ENCODE assay signal across 9 mouse cellular contexts in the genomic region with DNA sequence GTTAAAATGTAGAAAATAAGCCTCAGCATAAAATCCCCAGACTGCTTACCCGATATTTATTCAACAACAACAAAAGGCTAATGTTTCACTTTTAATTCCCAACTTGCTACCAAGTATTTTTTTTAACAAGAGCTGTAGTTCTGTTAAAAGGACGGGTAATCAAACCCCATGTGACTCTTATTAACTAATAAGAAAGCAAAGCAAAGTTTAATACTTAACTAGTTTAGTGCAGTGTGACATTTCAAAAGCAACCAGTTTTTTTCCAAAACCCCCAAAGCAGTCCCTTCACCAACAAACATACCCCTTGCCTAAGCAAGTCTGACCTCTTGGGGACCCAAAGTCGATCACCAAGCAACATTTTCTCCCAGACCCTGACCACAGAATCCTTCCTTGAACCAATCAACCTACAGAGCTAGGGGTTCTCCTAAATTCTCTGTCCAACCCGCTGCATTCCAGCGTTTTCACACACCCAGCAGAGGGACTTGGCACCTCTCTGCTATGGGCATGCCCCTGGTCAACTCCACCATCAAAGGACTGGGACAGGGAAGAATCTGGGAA. TPM values are rescaled to one million over a fixed set of nuclear protein-coding genes. Genes with fewer than 3 reads are reported as not detected.
DNase-seq lines count a peak whose midpoint lies in the region; ATAC-seq lines count a peak whose summit lies in the region.
"Had no signal": no experiment of that assay in that cellular context is flagged by ENCODE, and none has a peak within 500 bp of the region (broad histone marks: within the 10 kb centered on the region; RNA-seq: fewer than 3 reads in every experiment).

No protein-coding gene starts in this region.

- H3K27me3 ChIP-seq in embryonic facial prominence, embryonic 13.5 days: peaks cover 32% of the 10 kb centered on the region
- peaks cover 14% of the 10 kb centered on the region for H3K27me3 ChIP-seq in kidney, embryonic 14.5 days (ENCODE audit: control insufficient read depth, insufficient read depth, low read length)
- H3K27me3 ChIP-seq in midbrain, embryonic 12.5 days: peaks cover 7% of the 10 kb centered on the region; the same call in 1 of the 2 replicates

- peak overlapping the region; percentile 80 for H3K9ac ChIP-seq in embryonic facial prominence, embryonic 13.5 days
- H3K9ac ChIP-seq in kidney, embryonic 14.5 days (ENCODE audit: low read depth, low read length): 0 out of 2 replicates have a peak overlapping the region, but pooled peaks have one; percentile 69
- peak overlapping the region; percentile 82 for H3K9ac ChIP-seq in midbrain, embryonic 12.5 days (replicated peaks)

- no peaks in the 10 kb centered on the region for H3K36me3 ChIP-seq in embryonic facial prominence, embryonic 13.5 days
- no peaks in the 10 kb centered on the region for H3K36me3 ChIP-seq in kidney, embryonic 14.5 days (ENCODE audit: control insufficient read depth, insufficient read depth, low read length)
- H3K36me3 ChIP-seq in midbrain, embryonic 12.5 days: no peaks in the 10 kb centered on the region

- peak; percentile 21; the same call in 1 of the 2 replicates for ATAC-seq in frontal cortex, adult (ENCODE audit: low TSS enrichment)
- ATAC-seq in embryonic facial prominence, embryonic 13.5 days (ENCODE audit: insufficient number of reproducible peaks, insufficient read depth, low FRiP score, low TSS enrichment, low read depth): no peak
- ATAC-seq in kidney, embryonic 14.5 days (ENCODE audit: low FRiP score, low TSS enrichment): no peak
- ATAC-seq in midbrain, embryonic 12.5 days (ENCODE audit: low FRiP score, low read depth): 0 out of 2 replicates have a peak, but pooled peaks have one; percentile 13

- no peak overlapping the region for H3K27ac ChIP-seq in embryonic facial prominence, embryonic 13.5 days
- no peak overlapping the region for H3K27ac ChIP-seq in kidney, embryonic 14.5 days (ENCODE audit: low read depth, low read length)
- no peak overlapping the region for H3K27ac ChIP-seq in midbrain, embryonic 12.5 days (replicated peaks)

- H3K4me1 ChIP-seq in embryonic facial prominence, embryonic 13.5 days: peaks cover 14% of the 10 kb centered on the region
- peaks cover 5% of the 10 kb centered on the region; the same call in 1 of the 2 replicates for H3K4me1 ChIP-seq in kidney, embryonic 14.5 days (ENCODE audit: control insufficient read depth, insufficient read depth, low read length)
- H3K4me1 ChIP-seq in midbrain, embryonic 12.5 days: peaks cover 15% of the 10 kb centered on the region; the same call in 1 of the 2 replicates

- 15% methylated on average over 5 of the region's 5 CpGs for WGBS in embryonic facial prominence, embryonic 13.5 days
- WGBS in kidney, embryonic 14.5 days: 22% methylated on average over 5 of the region's 5 CpGs
- 7% methylated on average over 5 of the region's 5 CpGs for WGBS in midbrain, embryonic 12.5 days

- DNase-seq in frontal cortex, postnatal 10 days (ENCODE audit: low spot score in 2 of 2): no peak
- DNase-seq in adrenal gland, postnatal 4 days (ENCODE audit: low spot score in 2 of 2): no peak
- DNase-seq in cerebellum, adult 9-10 months: no peak
- no peak for DNase-seq in adrenal gland, adult 2 months

- H3K9me3 ChIP-seq in embryonic facial prominence, embryonic 13.5 days: no peaks in the 10 kb centered on the region
- H3K9me3 ChIP-seq in kidney, embryonic 14.5 days (ENCODE audit: control insufficient read depth, low read length): no peaks in the 10 kb centered on the region
- no peaks in the 10 kb centered on the region for H3K9me3 ChIP-seq in midbrain, embryonic 12.5 days

- peak overlapping the region; percentile 65 for H3K4me3 ChIP-seq in embryonic facial prominence, embryonic 13.5 days
- H3K4me3 ChIP-seq in kidney, embryonic 14.5 days (ENCODE audit: low read length): peak overlapping the region; percentile 76
- peak overlapping the region; percentile 77 for H3K4me3 ChIP-seq in midbrain, embryonic 12.5 days

- H3K4me2 ChIP-seq in embryonic facial prominence, embryonic 13.5 days: peak overlapping the region; percentile 92
- peak overlapping the region; percentile 97 for H3K4me2 ChIP-seq in kidney, embryonic 14.5 days (replicated peaks; ENCODE audit: low read depth, low read length)
- peak overlapping the region; percentile 92 for H3K4me2 ChIP-seq in midbrain, embryonic 12.5 days (replicated peaks)

RNA-seq across cellular contexts. Expression of gene Prkaa2, which starts 1.0 kb away (rescaled TPM):
- 1.5 and 1.7 TPM in 2 replicates for polyA plus RNA-seq in embryonic facial prominence, embryonic 13.5 days (2015; fragmentation: Nextera tagmentation; extraction: Ambion mirVana)
- polyA plus RNA-seq in kidney, embryonic 14.5 days (2014; fragmentation: Nextera tagmentation; extraction: Ambion mirVana): 2.8 and 5.5 TPM in 2 replicates
- 6.2 TPM in 2 replicates for polyA plus RNA-seq in midbrain, embryonic 12.5 days (2016; fragmentation: Nextera tagmentation; extraction: Ambion mirVana)
- 1 to 10 TPM; 5.9 to 7.7 TPM for total RNA-seq in adrenal gland, postnatal 4 days (2021)
- 1 to 10 TPM; 8.5 to 10.0 TPM for total RNA-seq in adrenal gland, adult 2 months (2021)
- polyA plus RNA-seq in adrenal gland, adult 2 months (2012; rRNA removed): 0.78 and 1.2 TPM in 2 replicates
- polyA plus RNA-seq: erythroblast, embryonic 14.5 days had no signal

RNA-seq across cellular contexts. Expression of gene Plpp3, which starts 48.4 kb away (rescaled TPM):
- 150 and 160 TPM in 2 replicates for polyA plus RNA-seq in embryonic facial prominence, embryonic 13.5 days (2015; fragmentation: Nextera tagmentation; extraction: Ambion mirVana)
- 41.6 and 53.0 TPM in 2 replicates for polyA plus RNA-seq in kidney, embryonic 14.5 days (2014; fragmentation: Nextera tagmentation; extraction: Ambion mirVana)
- 57.7 and 66.4 TPM in 2 replicates for polyA plus RNA-seq in midbrain, embryonic 12.5 days (2016; fragmentation: Nextera tagmentation; extraction: Ambion mirVana)
- 100 to 1,000 TPM; 231 to 252 TPM for total RNA-seq in adrenal gland, postnatal 4 days (2021)
- 100 to 1,000 TPM; 237 to 336 TPM for total RNA-seq in adrenal gland, adult 2 months (2021)
- 246 and 342 TPM in 2 replicates for polyA plus RNA-seq in adrenal gland, adult 2 months (2012; rRNA removed)

Comparison
In these comparisons a context has a peak if more than half of its experiments do, and no peak if none do; other contexts are left out.
1. ATAC-seq: peak in frontal cortex, adult (single experiment) and midbrain, embryonic 12.5 days (single experiment); none in embryonic facial prominence, embryonic 13.5 days (single experiment) and kidney, embryonic 14.5 days (single experiment).
2. Peak in every context shown above with its lines, with median percentiles within 50 percentile points of each other: H3K4me2 ChIP-seq, H3K4me3 ChIP-seq and H3K9ac ChIP-seq.